Mouse (Mus musculus): ENCODE measurements around the gene Ptprj.

- TF ChIP-seq ELF1 (IDR thresholded peaks at IDR 0.05; ENCODE audit: low read depth, low read length) (no peak), NRF1 (IDR thresholded peaks at IDR 0.05; ENCODE audit: low read depth, low read length) (no peak), SIN3A (IDR thresholded peaks at IDR 0.05; ENCODE audit: low read length) (no peak), UBTF (IDR thresholded peaks at IDR 0.05; ENCODE audit: low read depth, low read length) (no peak)
These were observed 122.5 kb downstream of the Ptprj start for GRCm38 (mm10) chr2:90457946-90458345.

Data from CH12.LX (cell line).